Mouse (Mus musculus) MN1 (cell line): Measurements from ENCODE around the gene Timm8a2.
"Not testable (repeated sequence)": the region's sequence is repeated elsewhere in the genome, so short reads cannot be mapped to it uniquely, and the experiment has no call there.

Experiments used
- DNase-seq: peaks from one replicate; pipeline ENCODE4 v3.0.0-alpha.2; 2016; ENCODE audit warnings: low spot score

Gene Timm8a2

DNA sequence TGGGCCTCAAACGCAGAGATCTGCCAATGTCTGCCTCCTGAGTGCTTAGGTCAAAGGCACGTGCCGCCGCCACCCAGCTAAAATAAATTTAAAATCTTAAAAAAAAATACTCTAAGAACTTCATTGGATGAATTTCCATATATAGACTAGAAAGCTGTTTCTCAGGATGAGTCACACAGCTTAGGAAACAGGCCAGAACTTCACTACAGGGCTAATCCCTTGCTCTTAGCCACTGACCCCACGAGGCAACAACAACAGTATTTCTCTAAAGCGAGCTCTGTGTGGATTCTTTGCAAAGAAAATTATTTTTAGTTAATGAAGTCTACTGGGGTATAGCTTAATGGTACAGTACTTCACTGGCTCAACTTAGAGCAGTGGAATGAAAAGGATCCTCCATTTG is 26.9 kb downstream of the Timm8a2 start:
- no peak for DNase-seq

DNA sequence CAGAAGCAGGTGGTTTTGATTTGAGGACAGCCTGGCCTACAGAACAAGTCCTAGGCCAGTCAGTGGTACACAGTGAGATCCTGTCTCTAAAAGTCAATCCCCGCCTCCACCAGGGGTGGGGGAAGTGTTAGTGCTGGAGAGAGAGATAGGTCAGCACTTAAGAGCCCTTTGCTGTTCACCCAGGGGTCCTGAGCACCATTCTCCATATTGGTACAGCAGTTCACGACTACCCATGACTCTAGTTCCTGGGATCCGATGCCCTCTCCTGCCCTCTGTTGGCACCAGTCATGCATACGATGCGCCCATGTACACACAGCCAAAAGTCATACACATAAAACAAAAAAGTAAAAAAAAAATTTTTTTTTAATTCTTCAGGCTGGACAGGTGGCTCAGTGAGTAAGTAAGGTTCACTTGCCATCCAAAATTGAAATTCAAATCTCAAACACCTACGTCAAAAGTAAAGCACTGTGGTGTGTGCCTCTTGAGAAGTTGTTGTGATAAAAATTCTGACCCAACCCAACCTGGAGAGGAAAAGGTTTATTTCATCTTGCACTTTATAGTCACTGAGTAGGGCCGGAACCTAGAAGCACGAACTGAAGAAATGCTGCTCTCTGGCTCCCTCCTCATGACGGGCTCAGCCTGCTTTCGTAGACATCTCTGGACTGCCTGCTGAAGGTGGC is 28.1 kb downstream of the Timm8a2 start:
- DNase-seq: no peak

DNA sequence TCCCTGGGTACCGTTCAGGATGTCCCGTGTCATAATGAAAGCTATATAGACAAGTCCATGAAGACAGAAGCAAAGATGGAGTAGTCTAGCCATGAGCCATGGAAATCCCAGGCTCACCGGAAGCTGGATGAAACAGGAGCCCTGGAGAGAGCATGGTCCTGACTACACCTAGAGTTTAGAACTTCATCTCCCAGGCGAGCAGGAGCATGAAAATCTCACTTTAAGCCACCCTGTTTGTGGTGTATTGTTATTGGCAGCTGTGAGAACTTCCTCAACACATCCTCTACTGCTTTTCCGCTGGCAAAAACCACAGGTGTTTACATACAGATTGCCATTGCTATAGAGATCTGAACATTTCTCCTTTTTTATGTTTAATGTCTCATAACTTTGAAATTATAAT is 29.1 kb downstream of the Timm8a2 start:
- no peak for DNase-seq

DNA sequence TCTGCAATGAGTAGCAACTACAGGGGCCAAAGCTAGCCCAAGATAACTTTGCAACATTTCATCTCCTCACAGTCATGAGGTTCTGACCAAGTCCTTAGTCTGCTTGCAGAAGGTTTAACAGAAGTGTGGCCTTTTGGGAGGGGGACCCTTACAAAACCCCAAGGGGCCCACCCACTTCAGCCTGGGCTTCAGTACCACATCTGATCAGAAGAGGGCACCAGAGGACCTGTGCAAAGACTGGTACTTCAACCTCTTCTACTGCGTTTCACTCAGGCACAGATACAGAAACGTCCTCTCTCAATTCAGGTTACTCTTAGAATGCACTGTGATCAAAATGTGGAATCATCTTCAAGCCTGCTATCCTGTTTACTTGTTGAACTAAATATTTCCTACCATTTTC is 30.0 kb downstream of the Timm8a2 start:
- peak; percentile 57 for DNase-seq

DNA sequence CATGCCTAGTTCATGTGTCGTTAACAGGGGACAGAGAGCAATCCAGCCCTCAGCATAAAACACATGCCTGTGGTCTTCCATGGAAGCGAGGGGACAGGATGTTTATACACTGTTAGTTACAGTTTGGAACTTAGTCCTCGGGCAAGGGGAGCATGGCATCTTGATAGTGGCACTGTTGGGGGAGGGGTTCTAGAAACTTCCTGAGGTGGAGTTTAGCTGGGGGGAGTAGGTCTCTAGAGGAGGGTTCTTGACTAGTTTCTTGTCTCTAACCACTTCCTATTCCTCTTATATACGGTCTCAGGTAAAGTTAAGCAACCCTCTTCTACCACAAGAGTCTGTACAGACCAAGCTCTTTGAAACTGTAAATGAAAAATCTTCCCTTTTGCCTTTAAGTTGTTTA is 31.8 kb downstream of the Timm8a2 start:
- no peak for DNase-seq

DNA sequence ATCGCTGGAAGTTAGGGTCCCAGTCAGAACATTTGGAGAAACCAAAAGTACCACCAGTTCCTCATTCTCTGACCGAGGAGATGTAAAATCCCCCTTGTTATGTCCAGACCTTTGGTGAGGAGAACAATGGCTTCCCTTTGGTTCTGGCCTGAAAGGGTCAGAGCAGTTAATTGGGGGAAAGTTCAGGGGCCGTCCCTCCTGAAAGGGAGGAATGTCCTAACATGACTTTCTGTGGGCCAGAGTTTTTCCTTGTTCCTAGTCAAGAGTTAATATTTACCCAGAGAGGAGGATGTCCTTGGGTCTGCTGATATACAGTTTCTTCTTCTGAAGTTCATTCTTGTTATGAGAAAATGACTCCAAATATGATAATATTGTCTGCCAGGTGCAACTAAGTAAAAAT is 33.6 kb downstream of the Timm8a2 start:
- not testable (repeated sequence) for DNase-seq

DNA sequence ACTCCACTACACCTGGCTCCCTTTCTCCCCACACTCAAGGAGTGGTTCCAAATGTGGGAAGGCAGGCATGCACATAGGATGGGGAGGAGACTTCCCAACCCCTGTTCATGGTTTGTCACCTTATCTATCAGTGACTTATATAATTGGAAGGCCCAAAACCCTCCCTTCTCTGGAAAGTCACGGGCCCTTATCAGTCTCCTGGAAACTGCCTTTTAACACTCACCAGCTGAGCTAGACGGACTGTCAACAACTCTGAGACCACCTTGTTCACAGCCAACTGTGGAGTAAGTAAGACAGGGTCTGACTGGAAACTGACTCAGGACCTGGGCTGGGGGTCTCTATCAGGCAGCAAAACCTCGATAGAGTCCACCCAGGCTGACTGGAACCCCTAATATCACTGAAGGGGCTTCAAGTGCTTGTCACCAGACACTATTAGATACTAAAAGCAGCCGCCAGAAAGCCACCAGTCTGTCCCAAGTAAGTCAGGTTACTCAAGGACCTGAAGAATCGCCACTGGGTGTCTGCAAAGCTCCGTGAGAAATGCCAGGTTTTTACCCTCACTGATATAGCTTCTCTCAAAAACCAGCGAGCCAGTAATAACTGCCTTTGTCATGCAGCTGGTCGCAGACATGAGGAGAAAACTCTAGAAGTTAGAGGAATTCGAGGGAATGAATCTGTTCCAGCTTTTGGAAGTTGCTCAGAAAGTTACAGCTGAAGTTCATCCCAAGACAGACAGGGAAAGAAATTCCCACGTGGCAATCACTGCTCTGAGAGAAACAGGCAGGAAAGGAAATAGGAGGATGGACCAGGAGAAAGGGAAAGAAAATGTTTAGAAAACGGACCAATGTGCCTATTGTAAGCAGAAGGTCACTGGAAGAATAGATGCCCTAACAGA is 34.6 kb downstream of the Timm8a2 start:
- peak; percentile 8 for DNase-seq

DNA sequence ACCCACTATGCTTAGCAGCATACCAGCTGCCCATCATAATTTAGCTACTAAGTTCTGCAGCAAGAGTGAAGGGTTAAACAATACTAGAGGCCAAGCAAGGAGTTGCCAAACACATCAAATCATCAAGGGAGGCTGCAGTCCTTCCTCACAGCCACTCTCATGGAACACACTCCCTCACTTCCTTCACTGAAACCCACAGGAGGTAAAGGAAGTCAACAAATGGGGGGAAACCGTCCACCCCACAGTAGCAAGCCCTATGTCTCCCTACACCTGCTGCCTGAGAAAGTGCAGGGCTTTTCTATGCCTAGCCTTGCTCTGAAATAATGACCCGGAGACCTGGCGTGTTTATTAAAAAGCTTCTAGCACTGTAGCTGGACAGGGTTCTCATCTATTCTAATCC is 35.5 kb downstream of the Timm8a2 start:
- DNase-seq: no peak

DNA sequence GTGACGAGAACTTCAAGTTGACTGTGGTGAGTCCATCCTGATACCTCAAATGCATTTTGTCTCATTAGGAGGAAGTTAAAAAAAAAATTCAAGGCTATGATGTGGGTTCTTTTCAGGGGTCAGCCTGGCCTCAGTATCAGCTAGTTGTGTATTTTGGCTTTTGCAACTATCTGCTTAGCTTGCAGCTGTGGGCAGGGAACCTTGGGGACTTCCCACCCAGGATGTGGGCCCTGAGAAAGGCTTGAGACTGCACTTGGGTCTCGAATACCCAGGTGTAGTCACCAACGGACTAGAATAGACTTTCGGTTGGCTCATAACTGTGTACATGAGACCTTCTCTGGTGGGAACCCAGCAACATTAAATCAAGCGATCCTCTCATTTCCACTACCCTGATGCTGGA is 38.9 kb downstream of the Timm8a2 start:
- no peak for DNase-seq

DNA sequence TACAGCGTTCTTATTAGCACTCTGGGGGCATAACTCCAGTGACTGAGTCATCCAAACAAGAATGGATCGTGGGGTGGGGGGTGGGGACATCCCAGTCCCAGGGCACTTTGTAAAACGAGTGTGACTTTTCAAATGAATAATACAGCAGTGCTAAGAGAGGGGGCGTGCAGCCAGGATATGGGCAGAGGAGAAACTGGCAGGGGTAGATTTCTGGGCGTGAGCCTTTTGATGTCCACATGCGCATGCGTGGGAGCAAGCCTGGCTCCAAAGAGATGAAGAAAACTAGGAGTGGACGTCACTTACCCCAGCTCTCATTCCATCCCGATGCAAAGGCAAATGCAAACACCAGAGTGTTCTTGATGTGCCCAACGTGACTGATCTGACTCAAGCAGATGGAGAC is 39.9 kb downstream of the Timm8a2 start:
- no peak for DNase-seq

DNA sequence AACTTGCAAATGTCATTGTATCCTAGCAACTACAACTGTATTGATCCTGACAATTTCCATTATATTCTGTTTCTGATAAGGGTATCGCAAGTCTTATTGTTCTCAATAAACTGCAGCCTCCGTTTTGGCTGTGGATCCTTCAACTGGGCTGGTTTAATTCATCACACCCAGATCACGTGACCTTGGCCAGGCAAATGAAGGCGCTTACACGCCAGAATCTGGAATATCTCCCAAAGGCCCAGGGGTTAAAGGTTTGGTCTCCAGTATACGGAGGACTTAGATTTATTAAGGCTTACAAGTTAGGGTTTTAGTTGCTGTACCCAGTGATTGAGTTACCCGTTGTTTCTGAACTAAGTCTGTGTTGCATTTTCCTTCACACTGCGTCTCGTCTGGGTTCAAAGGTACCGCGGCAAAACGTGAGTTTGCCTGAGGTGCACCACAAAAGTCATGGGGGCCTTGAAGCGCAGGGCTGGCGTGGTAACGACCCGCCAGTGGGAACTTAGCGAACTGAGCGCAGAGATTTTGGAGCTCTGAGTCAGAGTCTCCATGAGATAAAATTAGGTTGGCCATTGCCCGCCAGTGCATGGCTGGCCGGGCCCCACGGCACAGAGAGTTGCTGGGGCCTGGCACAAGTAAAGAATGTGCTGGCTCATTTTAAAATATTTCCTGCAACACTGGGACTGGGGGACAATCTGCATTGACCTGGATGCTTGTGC is 41.2 kb downstream of the Timm8a2 start:
- DNase-seq: no peak

DNA sequence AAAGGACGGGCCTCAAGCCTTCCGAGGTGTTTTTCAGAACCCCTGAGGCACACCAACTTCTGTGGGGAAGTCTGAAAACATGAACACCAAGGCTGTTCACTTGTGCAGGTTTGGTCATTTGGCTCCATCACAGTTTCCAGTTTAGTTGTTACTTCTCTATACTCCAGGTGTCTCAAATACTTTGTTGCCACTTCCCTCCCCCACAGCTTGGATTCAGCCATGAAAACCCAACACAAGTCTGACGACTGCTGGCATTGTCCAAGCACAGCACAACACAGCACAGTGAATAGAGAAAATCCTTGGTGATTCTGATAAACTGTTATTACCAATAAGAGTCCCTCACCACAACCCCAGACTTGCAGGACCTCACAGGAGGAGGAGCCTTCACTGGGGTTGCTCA is 42.5 kb downstream of the Timm8a2 start:
- no peak for DNase-seq

DNA sequence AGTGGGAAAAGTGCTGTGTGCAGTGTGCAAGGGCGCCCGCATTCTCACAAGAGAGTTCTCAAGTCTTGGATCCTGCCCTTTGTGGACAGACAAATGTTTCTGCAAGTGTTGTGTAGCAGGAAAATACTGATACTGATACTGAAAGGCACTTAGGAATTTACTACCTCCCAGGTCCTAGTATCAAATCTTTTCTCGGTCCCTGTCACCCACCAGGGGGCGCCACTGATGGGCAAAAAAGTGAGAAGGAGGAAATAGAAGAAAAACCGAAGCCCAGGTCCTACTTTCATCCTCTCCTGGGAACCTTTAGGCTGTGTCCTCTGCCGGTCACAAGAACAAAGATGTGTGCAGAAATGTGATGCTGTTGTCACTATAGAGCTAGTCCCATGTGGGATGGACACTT is 45.0 kb downstream of the Timm8a2 start:
- DNase-seq: peak; percentile 13

DNA sequence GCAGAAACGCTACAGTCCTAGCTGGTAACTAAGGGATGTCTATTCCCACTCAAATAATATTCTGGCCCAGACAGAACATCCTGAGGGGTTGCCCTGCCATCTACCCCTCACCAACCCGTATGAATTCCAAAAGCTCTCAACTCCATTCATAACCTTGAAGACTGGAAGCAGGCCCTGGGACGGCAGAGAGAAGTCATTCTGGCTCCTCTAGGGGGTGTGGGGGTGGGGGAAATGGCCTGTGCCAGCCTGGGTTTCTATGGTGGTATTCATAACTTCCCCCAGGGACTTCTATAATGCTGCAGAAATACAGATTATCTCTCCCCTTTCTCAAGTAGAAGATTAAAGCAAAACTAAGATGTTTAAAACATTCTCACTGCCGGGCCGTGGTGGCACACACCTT is 45.4 kb downstream of the Timm8a2 start:
- no peak for DNase-seq

DNA sequence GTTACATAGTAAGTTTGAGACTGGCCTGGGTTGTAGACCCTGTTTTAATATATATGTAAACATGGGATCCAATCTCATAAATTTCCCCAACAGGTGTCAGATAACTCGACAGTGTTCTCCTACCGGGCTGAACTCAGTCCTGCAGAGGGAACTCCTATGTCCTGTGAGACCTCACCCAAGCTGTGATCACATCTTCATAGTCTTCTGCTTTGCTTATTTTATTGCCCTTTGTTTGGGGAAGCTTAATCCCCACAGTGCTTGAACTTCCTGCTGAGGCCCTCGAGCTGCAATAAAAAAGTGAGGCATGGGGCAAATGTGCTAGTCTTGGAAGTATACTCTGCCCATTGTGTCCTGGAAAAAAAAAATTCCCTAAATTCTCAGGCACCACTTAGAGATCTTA is 46.8 kb downstream of the Timm8a2 start:
- no peak for DNase-seq

DNA sequence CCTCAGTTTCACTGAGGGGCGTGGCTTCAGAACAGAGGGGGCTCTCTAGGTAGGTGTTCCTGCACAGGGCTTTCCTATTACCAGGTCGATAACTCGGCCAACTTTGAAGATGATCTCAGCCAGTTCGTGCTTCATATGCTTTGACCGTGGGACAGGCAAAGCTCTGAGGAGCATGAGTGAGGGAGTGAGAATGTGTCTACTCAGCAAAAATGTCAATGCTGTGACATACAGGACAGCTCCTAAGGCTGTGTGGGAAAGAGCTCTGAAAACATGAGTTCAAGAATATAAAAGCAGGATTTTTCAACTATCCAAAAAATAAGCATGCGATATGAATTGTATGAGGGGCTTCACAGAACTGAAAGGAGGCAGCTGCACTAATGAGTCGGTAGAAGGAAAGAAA is 49.0 kb downstream of the Timm8a2 start:
- no peak for DNase-seq

DNA sequence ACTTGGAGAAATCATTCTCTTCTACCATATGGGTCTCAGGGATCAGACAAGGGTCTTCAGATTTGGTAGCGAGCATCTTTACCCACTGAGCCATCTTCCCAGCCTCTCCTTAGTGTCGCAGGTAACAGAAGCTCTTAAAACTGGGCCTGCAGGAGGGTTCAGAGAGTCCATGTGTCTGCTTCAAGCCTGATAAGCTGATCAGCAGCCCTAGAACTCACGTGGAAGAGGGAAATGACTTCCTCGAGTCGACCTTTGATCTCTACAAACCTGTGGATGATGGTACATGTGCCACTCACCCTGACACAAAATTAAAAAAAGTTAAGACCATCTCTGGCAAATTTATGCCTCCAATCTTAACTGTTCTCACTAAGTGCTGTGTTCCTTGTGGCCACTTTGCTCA is 53.5 kb downstream of the Timm8a2 start:
- no peak for DNase-seq
